Mouse (Mus musculus): ENCODE results near the gene Hsd17b6. TPM values are rescaled to one million over a fixed set of nuclear protein-coding genes. Genes with fewer than 3 reads are reported as not detected.

Hsd17b6 gene
- polyA plus RNA-seq, 1 experiment from 2014 or later = 0.13 TPM

- Histone ChIP-seq H3K4me2 (no peak overlapping the region), H3K4me1 (replicated peaks) (peaks cover 1% of the 10 kb centered on the region; the same call in 1 of the 2 replicates), H3K27ac (replicated peaks) (no peak overlapping the region), H3K9me3 (replicated peaks) (no peaks in the 10 kb centered on the region), H3K9ac (no peak overlapping the region), H3K36me3 (replicated peaks) (no peaks in the 10 kb centered on the region), H3K27me3 (no peaks in the 10 kb centered on the region), H3K4me3 (replicated peaks) (no peak overlapping the region)
- ATAC-seq (ENCODE audit: insufficient read depth) = peak; percentile 72
- WGBS (ENCODE audit: insufficient replicate concordance) = 14% methylated on average over 5 of the region's 5 CpGs
These were observed 61.9 kb downstream of the Hsd17b6 start for GRCm38 (mm10) chr10:127945432-127946064.

Other genes with a start within 250 kb of the Hsd17b6 start
- gene Rdh1, start 247.9 kb downstream of the Hsd17b6 start, polyA plus RNA-seq (2015; fragmentation: Nextera tagmentation; extraction: Ambion mirVana) = 0.17 and 0.22 TPM in 2 replicates
- gene Rdh16f1, start 247.8 kb downstream of the Hsd17b6 start, polyA plus RNA-seq (2015; fragmentation: Nextera tagmentation; extraction: Ambion mirVana) = 0.13 and 0.17 TPM in 2 replicates
- not detected in 2 replicates for gene Rdh9, start 231.2 kb downstream of the Hsd17b6 start, polyA plus RNA-seq (2015; fragmentation: Nextera tagmentation; extraction: Ambion mirVana)
- gene Rdh16, start 206.5 kb downstream of the Hsd17b6 start, polyA plus RNA-seq (2015; fragmentation: Nextera tagmentation; extraction: Ambion mirVana) = 0.03 TPM in 1 of 2 replicates, not detected in the other
- 0.05 TPM in 1 of 2 replicates, not detected in the other for gene Rdh19, start 157.7 kb downstream of the Hsd17b6 start, polyA plus RNA-seq (2015; fragmentation: Nextera tagmentation; extraction: Ambion mirVana)
- 0.29 and 0.68 TPM in 2 replicates for gene Rdh16f2, start 141.1 kb downstream of the Hsd17b6 start, polyA plus RNA-seq (2015; fragmentation: Nextera tagmentation; extraction: Ambion mirVana)
- gene Rdh7, start 118.8 kb downstream of the Hsd17b6 start, polyA plus RNA-seq (2015; fragmentation: Nextera tagmentation; extraction: Ambion mirVana) = 8.8 and 15.7 TPM in 2 replicates
- gene Sdr9c7, start 109.1 kb downstream of the Hsd17b6 start, polyA plus RNA-seq (2015; fragmentation: Nextera tagmentation; extraction: Ambion mirVana) = not detected in 2 replicates
- gene Prim1, start 7.6 kb upstream of the Hsd17b6 start, polyA plus RNA-seq (2015; fragmentation: Nextera tagmentation; extraction: Ambion mirVana) = 66.9 and 69.3 TPM in 2 replicates
- gene Naca, start 28.0 kb upstream of the Hsd17b6 start, polyA plus RNA-seq (2015; fragmentation: Nextera tagmentation; extraction: Ambion mirVana) = 312 and 355 TPM in 2 replicates
- gene Ptges3, start 51.3 kb upstream of the Hsd17b6 start, polyA plus RNA-seq (2015; fragmentation: Nextera tagmentation; extraction: Ambion mirVana) = 188 and 217 TPM in 2 replicates
- gene Atp5b, start 75.7 kb upstream of the Hsd17b6 start, polyA plus RNA-seq (2015; fragmentation: Nextera tagmentation; extraction: Ambion mirVana) = 1,834 and 1,894 TPM in 2 replicates
- 6.8 and 7.0 TPM in 2 replicates for gene Baz2a, start 84.0 kb upstream of the Hsd17b6 start, polyA plus RNA-seq (2015; fragmentation: Nextera tagmentation; extraction: Ambion mirVana)
- 6.7 and 6.9 TPM in 2 replicates for gene Rbms2, start 172.7 kb upstream of the Hsd17b6 start, polyA plus RNA-seq (2015; fragmentation: Nextera tagmentation; extraction: Ambion mirVana)
- gene Gls2, start 186.8 kb upstream of the Hsd17b6 start, polyA plus RNA-seq (2015; fragmentation: Nextera tagmentation; extraction: Ambion mirVana) = 10.1 and 15.5 TPM in 2 replicates
- 26.2 and 29.0 TPM in 2 replicates for gene Spryd4, start 204.2 kb upstream of the Hsd17b6 start, polyA plus RNA-seq (2015; fragmentation: Nextera tagmentation; extraction: Ambion mirVana)
- gene Mip, start 218.2 kb upstream of the Hsd17b6 start, polyA plus RNA-seq (2015; fragmentation: Nextera tagmentation; extraction: Ambion mirVana) = not detected in 2 replicates
- 24.4 and 26.2 TPM in 2 replicates for gene Timeless, start 224.5 kb upstream of the Hsd17b6 start, polyA plus RNA-seq (2015; fragmentation: Nextera tagmentation; extraction: Ambion mirVana)
- gene Apon, start 246.5 kb upstream of the Hsd17b6 start, polyA plus RNA-seq (2015; fragmentation: Nextera tagmentation; extraction: Ambion mirVana) = 1.1 and 1.3 TPM in 2 replicates